Mouse (Mus musculus): ENCODE data around the gene Cacng6. TPM values are rescaled to one million over a fixed set of nuclear protein-coding genes. Genes with fewer than 3 reads are reported as not detected.
A peak's percentile ranks its signal among the peaks of the same experiment; 100 is the strongest.

Cacng6 gene
- polyA plus RNA-seq (2012; rRNA removed) (8.0 and 8.9 TPM in 2 replicates), polyA plus RNA-seq (2014; fragmentation: Nextera tagmentation; extraction: Ambion mirVana) (7.1 and 10.0 TPM in 2 replicates)

GRCm38 (mm10) chr7:3423895-3424294 is at the start of gene Cacng6:
Cacng6 (plus strand) TSS chr7:3424195.
- 29% methylated on average over 4 of the region's 4 CpGs for WGBS
- TF ChIP-seq POLR2A (IDR thresholded peaks at IDR 0.05; ENCODE audit: borderline replicate concordance, extremely low read depth, insufficient read depth, insufficient read length) = no peak
- peak within 1 kb of the TSS; percentile 17 for H3K4me3 ChIP-seq (replicated peaks; ENCODE audit: low read length)
- H3K27ac ChIP-seq (replicated peaks; ENCODE audit: low read depth, low read length) = no peak within 1 kb of the TSS
- H3K27me3 ChIP-seq (ENCODE audit: control insufficient read depth, insufficient read depth, low read length) = peaks cover 51% of the 10 kb centered on the region; the same call in 1 of the 2 replicates
- H3K36me3 ChIP-seq (ENCODE audit: control insufficient read depth, insufficient read depth, low read length) = no peaks in the 10 kb centered on the region
- no peak for DNase-seq (ENCODE audit: low spot score)
- no peaks in the 10 kb centered on the region for H3K4me1 ChIP-seq (ENCODE audit: control insufficient read depth, insufficient read depth, low read length)
- H3K4me2 ChIP-seq (replicated peaks; ENCODE audit: low read depth, low read length, severe bottlenecking) = peak within 1 kb of the TSS; percentile 36
- no peak for ATAC-seq (ENCODE audit: low FRiP score, low read depth)
- H3K9me3 ChIP-seq (ENCODE audit: control insufficient read depth, low read length) = no peaks in the 10 kb centered on the region
- H3K9ac ChIP-seq (ENCODE audit: low read depth, low read length, severe bottlenecking) = peak within 1 kb of the TSS; percentile 16; the same call in 1 of the 2 replicates

GRCm38 (mm10) chr7:3376831-3377230 is 47.2 kb upstream of the Cacng6 start:
- Histone ChIP-seq H3K36me3 (ENCODE audit: control insufficient read depth, insufficient read depth, low read length) (no peaks in the 10 kb centered on the region), H3K27me3 (ENCODE audit: control insufficient read depth, insufficient read depth, low read length) (no peaks in the 10 kb centered on the region), H3K9me3 (ENCODE audit: control insufficient read depth, low read length) (no peaks in the 10 kb centered on the region), H3K9ac (ENCODE audit: low read depth, low read length, severe bottlenecking) (no peak overlapping the region), H3K27ac (replicated peaks; ENCODE audit: low read depth, low read length) (no peak overlapping the region), H3K4me1 (ENCODE audit: control insufficient read depth, insufficient read depth, low read length) (no peaks in the 10 kb centered on the region), H3K4me2 (replicated peaks; ENCODE audit: low read depth, low read length, severe bottlenecking) (no peak overlapping the region), H3K4me3 (replicated peaks; ENCODE audit: low read length) (no peak overlapping the region)
- WGBS = 60% methylated on average over 4 of the region's 4 CpGs
- DNase-seq (ENCODE audit: low spot score) (no peak), ATAC-seq (ENCODE audit: low FRiP score, low read depth) (no peak)
- TF ChIP-seq POLR2A (IDR thresholded peaks at IDR 0.05; ENCODE audit: borderline replicate concordance, extremely low read depth, insufficient read depth, insufficient read length) = no peak

GRCm38 (mm10) chr7:3382123-3382522 is 41.9 kb upstream of the Cacng6 start:
- H3K27ac ChIP-seq (replicated peaks; ENCODE audit: low read depth, low read length) = no peak overlapping the region
- ATAC-seq (ENCODE audit: low FRiP score, low read depth) (no peak), DNase-seq (ENCODE audit: low spot score) (no peak)
- no peak overlapping the region for H3K4me3 ChIP-seq (replicated peaks; ENCODE audit: low read length)
- H3K4me2 ChIP-seq (replicated peaks; ENCODE audit: low read depth, low read length, severe bottlenecking) = no peak overlapping the region
- TF ChIP-seq POLR2A (IDR thresholded peaks at IDR 0.05; ENCODE audit: borderline replicate concordance, extremely low read depth, insufficient read depth, insufficient read length) = no peak
- 80% methylated on average over 9 of the region's 9 CpGs for WGBS
- H3K27me3 ChIP-seq (ENCODE audit: control insufficient read depth, insufficient read depth, low read length) = no peaks in the 10 kb centered on the region
- H3K9me3 ChIP-seq (ENCODE audit: control insufficient read depth, low read length) = no peaks in the 10 kb centered on the region
- H3K4me1 ChIP-seq (ENCODE audit: control insufficient read depth, insufficient read depth, low read length) = no peaks in the 10 kb centered on the region
- H3K36me3 ChIP-seq (ENCODE audit: control insufficient read depth, insufficient read depth, low read length) = no peaks in the 10 kb centered on the region
- H3K9ac ChIP-seq (ENCODE audit: low read depth, low read length, severe bottlenecking) = no peak overlapping the region

- no peaks in the 10 kb centered on the region for H3K27me3 ChIP-seq (ENCODE audit: control insufficient read depth, insufficient read depth, low read length)
- no peaks in the 10 kb centered on the region for H3K36me3 ChIP-seq (ENCODE audit: control insufficient read depth, insufficient read depth, low read length)
- 0 out of 2 replicates have a peak, but pooled peaks cover 3% of the 10 kb centered on the region for H3K4me1 ChIP-seq (ENCODE audit: control insufficient read depth, insufficient read depth, low read length)
- ATAC-seq (ENCODE audit: low FRiP score, low read depth) (no peak), DNase-seq (ENCODE audit: low spot score) (no peak)
- no peak overlapping the region for H3K9ac ChIP-seq (ENCODE audit: low read depth, low read length, severe bottlenecking)
- H3K4me3 ChIP-seq (replicated peaks; ENCODE audit: low read length) = no peak overlapping the region
- no peak overlapping the region for H3K27ac ChIP-seq (replicated peaks; ENCODE audit: low read depth, low read length)
- no peak for TF ChIP-seq POLR2A (IDR thresholded peaks at IDR 0.05; ENCODE audit: borderline replicate concordance, extremely low read depth, insufficient read depth, insufficient read length)
- H3K4me2 ChIP-seq (replicated peaks; ENCODE audit: low read depth, low read length, severe bottlenecking) = no peak overlapping the region
- H3K9me3 ChIP-seq (ENCODE audit: control insufficient read depth, low read length) = no peaks in the 10 kb centered on the region
- 88% methylated on average over 5 of the region's 5 CpGs for WGBS
These were observed 39.1 kb upstream of the Cacng6 start for GRCm38 (mm10) chr7:3384807-3385319.

GRCm38 (mm10) chr7:3386036-3386730 is 37.8 kb upstream of the Cacng6 start:
- DNase-seq (ENCODE audit: low spot score) (no peak), ATAC-seq (ENCODE audit: low FRiP score, low read depth) (no peak)
- Histone ChIP-seq H3K4me1 (ENCODE audit: control insufficient read depth, insufficient read depth, low read length) (peaks cover 5% of the 10 kb centered on the region; the same call in 1 of the 2 replicates), H3K27ac (replicated peaks; ENCODE audit: low read depth, low read length) (no peak overlapping the region), H3K4me2 (replicated peaks; ENCODE audit: low read depth, low read length, severe bottlenecking) (no peak overlapping the region), H3K9ac (ENCODE audit: low read depth, low read length, severe bottlenecking) (no peak overlapping the region), H3K27me3 (ENCODE audit: control insufficient read depth, insufficient read depth, low read length) (no peaks in the 10 kb centered on the region), H3K4me3 (replicated peaks; ENCODE audit: low read length) (no peak overlapping the region), H3K36me3 (ENCODE audit: control insufficient read depth, insufficient read depth, low read length) (no peaks in the 10 kb centered on the region), H3K9me3 (ENCODE audit: control insufficient read depth, low read length) (no peaks in the 10 kb centered on the region)
- TF ChIP-seq POLR2A (IDR thresholded peaks at IDR 0.05; ENCODE audit: borderline replicate concordance, extremely low read depth, insufficient read depth, insufficient read length) = no peak
- 76% methylated on average over 6 of the region's 6 CpGs for WGBS
